Mouse (Mus musculus) liver, postnatal 0 days (tissue): ENCODE measurements around the gene Naa15.

Experiments used
- CTCF ChIP-seq: sonication (generic); IDR thresholded peaks from 2 replicates; pipeline ENCODE4 v1.5.1; 2016; ENCODE audit warnings: antibody characterized with exemption, low read depth
- EP300 ChIP-seq: IDR thresholded peaks from 2 replicates; pipeline ENCODE4 v1.6.1; 2016; ENCODE audit warnings: antibody characterized with exemption, low read depth, mild to moderate bottlenecking

GRCm38 (mm10) chr3:51481881-51482280, 66.9 kb downstream of the Naa15 start:
- no peak for TF ChIP-seq CTCF
- no peak for TF ChIP-seq EP300
